Mouse (Mus musculus) midbrain, embryonic 10.5 days (tissue): ENCODE data around the gene Tbc1d8. TPM values are rescaled to one million over a fixed set of nuclear protein-coding genes. Genes with fewer than 3 reads are reported as not detected.

Experiments used
- DNase-seq: peaks from one replicate; pipeline ENCODE4 v3.0.0-alpha.2; 2017; ENCODE audit warnings: low spot score
- H3K27ac ChIP-seq: fragments of 300-500 bp; sonication (generic); replicated peaks from 2 replicates; pipeline ENCODE4 v1.5.1; 2016; ENCODE audit warnings: mild to moderate bottlenecking
- H3K27me3 ChIP-seq: fragments of 300-500 bp; sonication (generic); 2 replicates; pipeline ENCODE4 v1.6.1; 2016; ENCODE audit warnings: low read depth, mild to moderate bottlenecking; ENCODE audit not compliant: poor library complexity, severe bottlenecking
- H3K36me3 ChIP-seq: fragments of 300-500 bp; sonication (generic); 2 replicates; pipeline ENCODE4 v1.6.1; 2016; ENCODE audit warnings: mild to moderate bottlenecking, moderate library complexity
- H3K4me1 ChIP-seq: fragments of 300-500 bp; sonication (generic); 2 replicates; pipeline ENCODE4 v1.6.1; 2016
- H3K4me3 ChIP-seq: fragments of 300-500 bp; sonication (generic); 2 replicates; pipeline ENCODE4 v1.5.1; 2016; ENCODE audit warnings: mild to moderate bottlenecking, moderate library complexity
- H3K9me3 ChIP-seq: fragments of 300-500 bp; sonication (generic); replicated peaks from 2 replicates; pipeline ENCODE4 v1.6.1; 2016; ENCODE audit warnings: mild to moderate bottlenecking
- WGBS: fragments of 180-500 bp; shearing (Covaris S2); methylation state at CpG from one replicate; pipeline ENCODE4 v1.1.7; 2016; 5-methylcytosine and 5-hydroxymethylcytosine counted together
- polyA plus RNA-seq: library from polyadenylated mRNA; unstranded; fragments of >200 nt; fragmentation: Nextera tagmentation; extraction: Ambion mirVana; gene quantifications from 2 replicates; pipeline ENCODE4 v1.2.1, GENCODE M21; 2016

Tbc1d8 gene
- polyA plus RNA-seq, 1 experiment from 2014 or later, result 5.9 TPM

DNA sequence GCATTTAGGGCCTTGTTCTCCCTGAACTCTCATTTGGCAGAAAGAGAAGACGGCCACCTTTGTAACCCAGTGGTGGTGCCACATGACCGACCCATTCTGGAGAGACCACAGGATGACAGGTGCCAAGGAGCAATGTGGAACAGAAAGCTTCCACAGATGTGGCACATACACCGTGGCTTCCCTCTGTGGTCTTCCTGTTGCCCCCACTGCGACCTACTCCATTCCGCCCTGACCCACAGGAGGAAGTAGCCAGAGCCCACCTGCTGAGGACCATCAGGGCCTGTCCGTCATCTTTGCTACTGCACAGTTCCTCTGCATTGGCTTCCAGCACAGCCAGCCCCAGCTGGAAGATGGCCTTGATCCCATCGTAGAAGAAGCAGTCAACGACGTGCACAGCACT, 97.5 kb downstream of the Tbc1d8 start:
- H3K4me1 ChIP-seq, result no peaks in the 10 kb centered on the region
- H3K4me3 ChIP-seq, result no peak overlapping the region
- no peaks in the 10 kb centered on the region for H3K9me3 ChIP-seq
- no peak overlapping the region for H3K27ac ChIP-seq
- no peaks in the 10 kb centered on the region for H3K27me3 ChIP-seq
- no peak for DNase-seq
- 84% methylated on average over 9 of the region's 9 CpGs for WGBS
- peaks cover 20% of the 10 kb centered on the region for H3K36me3 ChIP-seq

DNA sequence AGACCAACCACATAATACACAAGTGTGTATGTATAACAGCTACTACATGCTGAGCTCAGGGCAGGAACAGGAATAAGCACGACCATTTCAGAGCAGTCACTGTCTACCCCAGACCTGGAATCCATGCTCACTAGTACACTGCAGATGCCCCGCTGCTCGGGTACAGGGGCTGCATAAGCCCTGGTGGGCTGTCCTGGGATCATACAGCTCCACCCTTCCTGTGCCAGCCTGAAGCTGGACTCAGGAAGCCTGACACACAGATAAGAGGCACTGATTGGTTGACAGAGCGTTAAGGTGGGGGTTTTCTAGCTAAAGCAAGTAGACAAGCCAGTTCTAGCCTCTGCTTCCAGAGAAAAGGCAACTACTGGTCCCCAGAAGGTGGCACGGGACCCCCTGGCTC, 99.5 kb downstream of the Tbc1d8 start:
- H3K27me3 ChIP-seq, result no peaks in the 10 kb centered on the region
- 78% methylated on average over 5 of the region's 5 CpGs for WGBS
- no peaks in the 10 kb centered on the region for H3K9me3 ChIP-seq
- H3K36me3 ChIP-seq, result peaks cover 33% of the 10 kb centered on the region
- DNase-seq, result no peak
- no peak overlapping the region for H3K4me3 ChIP-seq
- no peak overlapping the region for H3K27ac ChIP-seq
- H3K4me1 ChIP-seq, result no peaks in the 10 kb centered on the region

DNA sequence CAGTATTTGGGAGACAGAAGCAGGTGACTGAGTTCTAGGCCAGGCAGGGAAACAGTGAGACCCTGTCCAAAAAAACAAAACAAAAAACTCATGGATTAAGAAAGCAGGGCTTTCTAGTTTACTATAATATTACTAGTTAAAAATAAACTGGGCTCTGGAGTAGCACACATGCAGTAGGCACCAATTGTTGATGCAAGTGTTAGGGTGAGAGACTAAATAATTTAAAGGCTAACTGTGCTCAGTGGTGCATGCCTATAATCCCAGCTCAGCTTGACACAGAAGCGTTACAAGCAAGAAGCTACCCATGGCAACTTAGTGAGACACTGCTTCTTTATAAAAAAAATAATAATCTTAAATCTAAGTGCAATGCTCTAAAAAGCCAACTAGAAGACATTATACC, 100.0 kb downstream of the Tbc1d8 start:
- Histone ChIP-seq H3K27ac (no peak overlapping the region), H3K36me3 (peaks cover 37% of the 10 kb centered on the region), H3K4me1 (no peaks in the 10 kb centered on the region), H3K4me3 (no peak overlapping the region), H3K27me3 (no peaks in the 10 kb centered on the region), H3K9me3 (no peaks in the 10 kb centered on the region)
- no peak for DNase-seq
- 47% methylated on average over 1 of the region's 1 CpGs for WGBS

DNA sequence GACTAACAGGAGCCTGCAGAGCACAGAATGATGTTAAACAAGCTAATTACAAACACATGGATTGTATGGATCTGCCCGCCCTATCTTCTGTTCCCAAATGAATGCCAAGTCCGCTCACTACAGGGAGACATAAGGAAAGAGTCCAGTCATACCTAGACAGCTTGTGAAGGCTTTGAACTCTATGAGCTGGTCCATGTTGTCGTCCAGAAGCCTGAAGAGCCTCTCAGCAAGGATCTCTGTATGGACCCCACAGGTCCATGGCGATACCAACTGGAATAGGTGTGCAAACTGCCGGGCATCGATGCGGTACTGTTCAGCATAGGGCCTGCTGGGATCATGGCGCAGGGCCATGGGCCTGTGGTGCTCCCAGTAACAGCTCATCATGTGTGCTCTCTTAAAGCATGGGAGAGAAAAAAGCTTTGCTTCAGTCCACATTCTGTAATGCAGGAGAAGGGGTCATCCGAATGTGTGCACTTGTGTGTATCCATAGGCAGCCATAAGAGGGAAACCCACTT, 101.8 kb downstream of the Tbc1d8 start:
- no peaks in the 10 kb centered on the region for H3K9me3 ChIP-seq
- DNase-seq, result no peak
- no peak overlapping the region for H3K27ac ChIP-seq
- peaks cover 55% of the 10 kb centered on the region for H3K36me3 ChIP-seq
- no peaks in the 10 kb centered on the region for H3K27me3 ChIP-seq
- no peaks in the 10 kb centered on the region for H3K4me1 ChIP-seq
- no peak overlapping the region for H3K4me3 ChIP-seq
- 93% methylated on average over 9 of the region's 9 CpGs for WGBS

DNA sequence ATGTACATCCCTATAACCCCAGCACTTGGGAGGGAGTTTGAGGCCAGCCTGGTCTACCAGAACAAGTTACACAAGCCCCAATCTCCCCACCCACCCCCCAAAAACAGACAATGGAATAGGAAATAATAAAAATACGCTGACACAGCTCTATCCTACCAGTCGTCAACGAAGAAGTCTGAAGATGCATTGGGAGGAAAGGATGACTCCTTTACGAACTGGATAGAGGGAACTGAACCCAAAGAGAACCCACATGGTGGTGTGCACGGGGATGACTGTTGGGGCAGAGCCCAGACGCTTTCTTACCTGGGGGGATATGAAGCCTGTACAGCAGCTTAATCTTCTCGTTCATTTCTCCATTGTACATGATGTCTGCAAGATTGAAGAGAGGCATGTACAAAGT, 102.4 kb downstream of the Tbc1d8 start:
- peaks cover 62% of the 10 kb centered on the region for H3K36me3 ChIP-seq
- no peaks in the 10 kb centered on the region for H3K9me3 ChIP-seq
- H3K4me3 ChIP-seq, result no peak overlapping the region
- 93% methylated on average over 7 of the region's 7 CpGs for WGBS
- no peak for DNase-seq
- no peaks in the 10 kb centered on the region for H3K4me1 ChIP-seq
- H3K27ac ChIP-seq, result no peak overlapping the region
- H3K27me3 ChIP-seq, result no peaks in the 10 kb centered on the region

DNA sequence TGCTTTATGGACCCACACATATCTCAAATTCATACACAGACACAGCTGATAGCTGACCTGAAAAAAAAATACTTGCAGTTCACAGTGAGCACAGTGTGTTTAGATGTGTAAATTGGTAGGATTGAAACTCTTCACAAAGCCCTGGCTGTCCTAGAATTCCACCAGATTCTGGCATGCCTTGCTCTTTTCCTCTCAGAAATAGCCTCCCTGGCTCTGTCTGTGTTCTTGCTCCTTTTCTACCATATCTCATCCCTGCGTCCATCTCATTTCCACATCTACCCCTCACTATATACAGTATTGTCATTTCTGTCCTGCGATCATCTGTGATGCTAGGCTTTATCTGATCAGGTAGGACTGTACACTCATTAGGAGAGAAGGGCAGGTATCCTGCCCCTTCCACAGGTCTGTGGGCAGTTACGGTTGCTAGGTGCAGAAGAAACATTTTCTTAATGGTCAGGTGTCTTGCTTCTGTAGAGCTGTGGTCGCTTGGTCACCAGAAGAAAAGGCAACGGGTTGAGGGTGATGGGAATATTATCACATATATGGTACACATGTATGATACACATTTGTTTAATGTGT, 104.2 kb downstream of the Tbc1d8 start:
- H3K36me3 ChIP-seq, result peaks cover 80% of the 10 kb centered on the region
- peaks cover 4% of the 10 kb centered on the region for H3K4me1 ChIP-seq
- 88% methylated on average over 5 of the region's 5 CpGs for whole genome bisulfite sequencing
- H3K9me3 ChIP-seq, result no peaks in the 10 kb centered on the region
- H3K27ac ChIP-seq, result no peak overlapping the region
- DNase-seq, result no peak
- H3K4me3 ChIP-seq, result no peak overlapping the region
- no peaks in the 10 kb centered on the region for H3K27me3 ChIP-seq

DNA sequence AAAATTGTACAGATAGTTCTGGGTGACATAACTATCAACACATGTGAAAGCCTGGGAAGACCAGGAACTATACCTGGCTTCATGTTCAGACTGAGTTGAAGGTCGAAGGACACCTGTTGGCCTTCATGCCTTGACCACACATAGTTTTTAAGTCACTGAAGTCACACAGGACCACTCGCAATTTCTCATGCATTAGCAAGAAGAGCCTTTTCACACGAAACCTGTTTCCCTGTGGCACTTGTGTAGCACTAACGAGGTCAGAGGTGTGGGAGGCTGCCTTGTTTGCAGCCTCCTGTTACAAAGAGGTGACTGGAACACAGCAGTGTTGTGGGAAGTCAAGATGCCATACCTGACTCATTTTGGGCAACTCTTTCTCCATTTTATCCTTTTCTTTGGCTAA, 105.2 kb downstream of the Tbc1d8 start:
- peaks cover 83% of the 10 kb centered on the region for H3K36me3 ChIP-seq
- peaks cover 10% of the 10 kb centered on the region for H3K4me1 ChIP-seq
- no peak for DNase-seq
- H3K27me3 ChIP-seq, result no peaks in the 10 kb centered on the region
- 74% methylated on average over 4 of the region's 4 CpGs for WGBS
- H3K27ac ChIP-seq, result no peak overlapping the region
- H3K4me3 ChIP-seq, result no peak overlapping the region
- H3K9me3 ChIP-seq, result no peaks in the 10 kb centered on the region

DNA sequence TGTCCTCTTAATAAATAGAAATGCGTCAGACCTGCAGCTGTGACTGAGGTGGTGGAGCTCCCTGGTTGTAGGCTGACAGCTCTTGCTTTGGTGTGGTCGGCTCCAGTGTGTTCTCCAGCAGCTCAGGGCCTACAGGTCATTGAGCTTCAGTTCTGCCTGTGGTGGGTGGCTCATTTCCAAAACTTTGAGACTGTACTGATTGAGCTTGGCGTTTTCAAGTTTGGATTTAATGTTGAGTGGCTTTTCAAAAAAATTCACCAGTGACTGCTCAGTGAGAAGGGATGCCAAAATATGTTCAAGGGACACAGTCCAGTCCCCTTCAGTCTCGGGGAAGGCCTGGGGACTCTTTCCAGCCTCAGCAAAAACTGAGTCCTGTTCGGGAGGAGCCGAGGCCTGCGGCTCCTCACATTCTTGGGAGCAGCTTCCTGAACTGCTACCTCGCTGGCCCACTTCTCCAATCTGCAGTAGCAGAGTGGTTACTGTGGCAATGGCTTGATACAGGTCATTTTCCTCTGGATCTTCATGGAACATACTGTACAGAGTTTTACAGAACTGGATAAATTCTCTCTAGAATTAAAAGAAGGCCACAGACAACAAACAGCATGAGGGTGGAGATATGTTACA, 106.2 kb downstream of the Tbc1d8 start:
- Histone ChIP-seq H3K9me3 (no peaks in the 10 kb centered on the region), H3K4me1 (peaks cover 10% of the 10 kb centered on the region), H3K27ac (no peak overlapping the region), H3K27me3 (no peaks in the 10 kb centered on the region), H3K36me3 (peaks cover 77% of the 10 kb centered on the region), H3K4me3 (no peak overlapping the region)
- DNase-seq, result no peak
- WGBS, result 85% methylated on average over 8 of the region's 8 CpGs

DNA sequence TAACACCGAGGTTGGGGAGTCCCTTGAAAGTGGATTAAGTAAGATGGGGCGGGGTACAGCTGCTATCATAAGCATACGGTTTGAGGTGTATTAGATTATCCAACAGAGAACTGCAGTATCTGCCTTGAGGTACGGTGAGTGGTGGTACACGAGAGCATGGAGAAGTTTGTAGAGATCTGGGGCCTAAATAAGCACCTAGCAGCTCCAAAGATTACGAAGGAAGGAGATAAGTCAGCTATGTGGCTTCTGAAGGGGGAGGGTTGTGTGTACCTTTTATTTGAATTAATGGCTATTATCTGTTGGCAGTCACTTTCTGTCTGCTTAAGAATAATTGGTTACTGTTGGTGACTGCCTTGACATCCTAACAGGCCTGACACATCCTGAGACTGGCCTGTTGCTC, 108.1 kb downstream of the Tbc1d8 start:
- H3K27ac ChIP-seq, result no peak overlapping the region
- H3K27me3 ChIP-seq, result no peaks in the 10 kb centered on the region
- peaks cover 61% of the 10 kb centered on the region for H3K36me3 ChIP-seq
- peaks cover 16% of the 10 kb centered on the region for H3K4me1 ChIP-seq
- no peak for DNase-seq
- WGBS, result 92% methylated on average over 6 of the region's 6 CpGs
- no peaks in the 10 kb centered on the region for H3K9me3 ChIP-seq
- H3K4me3 ChIP-seq, result no peak overlapping the region

DNA sequence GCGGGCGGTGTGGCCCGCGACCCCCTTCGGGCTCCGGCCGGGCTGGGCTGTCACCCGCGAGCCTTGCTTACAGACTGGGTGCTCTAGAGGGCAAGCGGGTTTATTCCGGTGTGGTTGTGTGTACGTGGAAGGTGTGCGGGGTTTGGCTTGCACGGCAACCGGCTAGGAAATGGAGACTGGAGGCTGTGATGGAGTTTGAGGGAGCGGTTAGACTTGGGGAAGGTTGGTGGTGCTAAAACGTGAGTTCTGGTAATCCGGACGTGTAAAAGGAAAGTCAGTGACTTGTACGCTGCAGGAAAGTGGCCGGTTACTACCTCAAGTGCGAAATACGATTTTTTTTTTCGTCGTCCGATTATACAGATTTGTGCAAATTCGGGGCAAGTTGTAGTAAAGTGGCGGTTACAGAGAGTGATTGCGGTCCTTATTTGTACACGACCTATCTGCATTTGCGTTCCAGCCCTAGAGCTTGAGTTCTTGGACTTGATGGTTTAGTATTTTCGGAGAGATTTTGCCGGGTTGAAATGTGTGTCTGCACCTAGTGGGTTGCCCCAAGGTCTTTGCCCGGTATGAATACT, 110.2 kb downstream of the Tbc1d8 start:
- Histone ChIP-seq H3K4me1 (peaks cover 16% of the 10 kb centered on the region), H3K36me3 (peaks cover 44% of the 10 kb centered on the region), H3K9me3 (no peaks in the 10 kb centered on the region), H3K27me3 (no peaks in the 10 kb centered on the region), H3K4me3 (peak overlapping the region; percentile 84), H3K27ac (peak overlapping the region; percentile 97)
- WGBS, result under 1% methylated on average over 34 of the region's 34 CpGs
- DNase-seq, result peak; percentile 48

DNA sequence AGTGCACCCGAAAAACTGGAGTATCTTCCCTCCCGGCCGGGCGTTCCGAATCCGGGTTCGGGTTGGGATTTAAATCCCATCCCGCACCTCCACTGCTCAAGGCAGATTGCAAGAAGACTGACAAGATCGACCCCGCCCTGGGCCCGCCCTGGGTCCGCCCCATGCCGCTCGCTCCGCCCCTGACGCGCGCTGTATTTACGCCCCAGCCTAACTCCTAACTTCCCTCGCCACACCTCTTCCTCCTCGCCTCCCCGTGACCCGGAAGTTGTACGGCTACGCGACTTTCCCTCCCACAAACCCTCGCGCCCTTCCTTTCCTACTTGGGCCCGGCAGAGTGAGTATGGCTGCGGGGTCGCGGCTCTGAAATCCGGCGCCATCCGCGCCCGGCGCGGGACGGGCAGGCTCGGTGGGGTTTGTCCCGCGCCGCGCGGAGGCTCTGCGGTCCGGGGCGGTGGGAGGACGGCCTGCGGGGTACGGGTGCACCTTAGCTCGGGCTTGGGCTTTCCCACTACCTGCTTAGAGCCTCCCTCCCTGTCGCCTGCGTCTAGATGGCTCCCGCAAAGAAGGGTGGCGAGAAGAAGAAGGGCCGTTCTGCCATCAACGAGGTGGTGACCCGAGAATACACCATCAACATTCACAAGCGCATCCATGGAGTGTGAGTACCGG, 110.8 kb downstream of the Tbc1d8 start, which contains the start of gene Rpl31:
TSS of gene Rpl31 (plus strand) at position 242 of the 666 bp plus-strand sequence.
- Histone ChIP-seq H3K4me3 (peak within 1 kb of the TSS; percentile 84), H3K9me3 (no peaks in the 10 kb centered on the region), H3K36me3 (peaks cover 38% of the 10 kb centered on the region), H3K27ac (peak within 1 kb of the TSS; percentile 97), H3K4me1 (peaks cover 16% of the 10 kb centered on the region), H3K27me3 (no peaks in the 10 kb centered on the region)
- DNase-seq, result peak; percentile 97
- WGBS, result under 1% methylated on average over 61 of the region's 62 CpGs

DNA sequence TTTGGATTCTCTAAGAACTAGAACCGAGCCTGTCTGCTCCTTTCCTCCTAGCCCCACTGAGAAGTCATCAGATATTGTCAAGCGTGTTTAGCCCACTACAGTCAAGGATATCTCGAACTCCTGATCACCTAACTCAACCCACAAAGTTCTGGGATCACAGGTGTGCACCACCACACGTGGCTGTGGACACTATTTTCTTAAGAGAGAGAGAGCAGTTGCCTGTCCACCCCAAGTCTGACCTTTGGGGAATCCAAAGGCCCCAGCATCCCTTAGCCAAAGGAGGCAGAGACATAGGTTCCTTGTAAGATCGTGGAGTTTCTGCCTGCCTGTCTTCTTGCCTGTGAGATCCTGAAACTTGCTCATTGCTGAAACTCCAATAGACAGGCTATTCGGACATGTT, 111.5 kb downstream of the Tbc1d8 start:
- WGBS, result 23% methylated on average over 6 of the region's 6 CpGs
- peaks cover 31% of the 10 kb centered on the region for H3K36me3 ChIP-seq
- H3K27ac ChIP-seq, result peak overlapping the region; percentile 97
- no peak for DNase-seq
- peaks cover 18% of the 10 kb centered on the region for H3K4me1 ChIP-seq
- H3K4me3 ChIP-seq, result peak overlapping the region; percentile 84
- H3K9me3 ChIP-seq, result no peaks in the 10 kb centered on the region
- no peaks in the 10 kb centered on the region for H3K27me3 ChIP-seq

DNA sequence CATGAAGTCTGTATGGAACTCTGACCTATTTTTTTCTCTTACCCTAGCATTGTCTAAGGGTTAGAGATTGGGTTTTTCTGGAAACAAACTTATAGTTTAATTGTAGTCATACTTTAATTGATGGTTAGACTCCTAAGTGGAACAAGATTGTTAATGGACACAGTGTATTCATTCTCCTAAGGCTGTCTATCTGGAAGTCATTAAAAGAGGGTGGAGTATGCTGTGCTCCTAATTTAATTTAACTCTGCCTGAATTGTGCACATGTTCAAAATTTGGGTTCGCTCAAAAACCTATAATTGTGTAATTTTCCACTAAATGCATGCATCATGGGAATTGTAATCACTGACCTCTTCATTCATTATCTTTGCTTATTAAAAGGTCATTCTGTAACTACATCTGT, 113.0 kb downstream of the Tbc1d8 start:
- DNase-seq, result no peak
- Histone ChIP-seq H3K27ac (no peak overlapping the region), H3K27me3 (no peaks in the 10 kb centered on the region), H3K9me3 (no peaks in the 10 kb centered on the region), H3K4me3 (no peak overlapping the region), H3K36me3 (peaks cover 16% of the 10 kb centered on the region), H3K4me1 (peaks cover 25% of the 10 kb centered on the region)
- WGBS, result 86% methylated on average over 1 of the region's 1 CpGs
